Mouse (Mus musculus): ENCODE results near the gene Wdfy4. TPM values are rescaled to one million over a fixed set of nuclear protein-coding genes. Genes with fewer than 3 reads are reported as not detected.

Wdfy4 gene
- polyA plus RNA-seq, 1 experiment from 2014 or later, result 0.31 TPM

DNA sequence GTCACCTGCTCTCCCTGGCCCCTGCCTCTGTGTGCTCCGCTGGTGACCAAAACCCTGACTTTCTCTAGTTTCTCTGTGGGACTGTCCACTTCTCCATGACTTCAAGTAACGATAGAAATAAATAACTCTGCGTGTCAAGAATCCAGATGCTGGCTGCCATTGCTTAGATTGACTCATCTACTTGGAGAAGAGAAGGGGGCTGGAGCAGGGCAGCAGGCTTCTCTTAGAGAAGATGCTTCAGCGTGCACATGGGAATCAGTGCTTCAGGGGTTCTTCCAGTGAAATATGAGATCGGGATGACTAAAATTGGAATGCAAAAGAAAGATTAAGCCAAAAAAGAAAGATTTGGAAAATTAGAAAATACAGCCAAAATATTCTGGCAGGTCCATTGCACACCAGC, 165.7 kb downstream of the Wdfy4 start:
- H3K36me3 ChIP-seq, result no peaks in the 10 kb centered on the region
- WGBS, result 70% methylated on average over 5 of the region's 5 CpGs
- ATAC-seq (ENCODE audit: extremely low read depth, insufficient number of reproducible peaks, low FRiP score, low TSS enrichment), result no peak
- H3K9me3 ChIP-seq, result no peaks in the 10 kb centered on the region
- no peak overlapping the region for H3K4me3 ChIP-seq
- H3K4me1 ChIP-seq, result peaks cover 19% of the 10 kb centered on the region
- H3K27me3 ChIP-seq (replicated peaks), result peaks cover 7% of the 10 kb centered on the region; the same call in 1 of the 2 replicates
- H3K4me2 ChIP-seq, result no peak overlapping the region
- H3K27ac ChIP-seq (replicated peaks), result no peak overlapping the region
- no peak overlapping the region for H3K9ac ChIP-seq

DNA sequence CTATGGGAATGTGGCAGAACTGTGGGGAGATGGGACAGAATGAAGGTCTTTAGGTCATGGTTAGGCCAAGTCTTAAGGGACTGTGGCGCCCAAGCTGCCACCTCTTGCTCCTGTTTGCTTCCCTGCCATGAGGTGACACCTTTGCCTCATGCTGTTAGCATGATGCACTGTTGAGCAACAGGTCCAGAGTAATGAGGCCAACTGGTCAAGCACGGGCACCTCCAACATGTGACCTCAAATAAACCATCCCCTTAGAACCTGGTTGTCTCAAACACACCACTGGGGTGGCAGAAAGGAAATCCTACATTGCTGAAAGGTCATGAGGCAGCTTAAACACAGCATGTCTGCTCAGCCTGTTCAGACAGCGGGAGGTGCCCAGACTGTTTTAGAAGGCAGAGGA, 166.3 kb downstream of the Wdfy4 start:
- Histone ChIP-seq H3K4me3 (no peak overlapping the region), H3K9ac (no peak overlapping the region), H3K9me3 (no peaks in the 10 kb centered on the region), H3K4me1 (peaks cover 20% of the 10 kb centered on the region), H3K36me3 (no peaks in the 10 kb centered on the region), H3K4me2 (no peak overlapping the region), H3K27ac (replicated peaks) (no peak overlapping the region), H3K27me3 (replicated peaks) (peaks cover 7% of the 10 kb centered on the region; the same call in 1 of the 2 replicates)
- ATAC-seq (ENCODE audit: extremely low read depth, insufficient number of reproducible peaks, low FRiP score, low TSS enrichment), result no peak
- 74% methylated on average over 3 of the region's 3 CpGs for WGBS

DNA sequence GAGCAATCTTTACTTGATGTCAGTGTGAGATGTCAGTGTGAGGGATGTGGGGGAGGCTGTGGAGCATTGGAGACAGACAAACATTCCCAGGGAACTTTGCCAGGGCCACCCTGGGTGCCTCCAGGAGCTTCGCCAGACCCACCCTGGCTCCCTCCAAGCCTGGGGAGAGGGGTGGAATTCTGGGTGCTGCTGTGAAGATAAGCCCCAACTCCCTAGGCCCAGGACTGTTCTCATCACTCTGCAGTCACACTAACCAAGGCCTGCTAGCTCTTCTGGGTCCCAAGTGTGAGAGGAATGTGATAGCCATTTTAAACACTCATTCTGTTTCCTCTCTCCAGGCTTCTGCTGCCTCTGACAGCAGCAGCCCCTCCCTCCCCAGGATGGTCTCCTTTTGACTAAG, 177.7 kb downstream of the Wdfy4 start:
- no peak overlapping the region for H3K4me2 ChIP-seq
- H3K4me3 ChIP-seq, result no peak overlapping the region
- H3K36me3 ChIP-seq, result no peaks in the 10 kb centered on the region
- H3K27ac ChIP-seq (replicated peaks), result peak overlapping the region; percentile 43
- peaks cover 8% of the 10 kb centered on the region for H3K9me3 ChIP-seq
- H3K4me1 ChIP-seq, result peaks cover 22% of the 10 kb centered on the region
- no peak for ATAC-seq (ENCODE audit: extremely low read depth, insufficient number of reproducible peaks, low FRiP score, low TSS enrichment)
- H3K27me3 ChIP-seq (replicated peaks), result no peaks in the 10 kb centered on the region
- WGBS, result 29% methylated on average over 1 of the region's 1 CpGs
- H3K9ac ChIP-seq, result no peak overlapping the region

DNA sequence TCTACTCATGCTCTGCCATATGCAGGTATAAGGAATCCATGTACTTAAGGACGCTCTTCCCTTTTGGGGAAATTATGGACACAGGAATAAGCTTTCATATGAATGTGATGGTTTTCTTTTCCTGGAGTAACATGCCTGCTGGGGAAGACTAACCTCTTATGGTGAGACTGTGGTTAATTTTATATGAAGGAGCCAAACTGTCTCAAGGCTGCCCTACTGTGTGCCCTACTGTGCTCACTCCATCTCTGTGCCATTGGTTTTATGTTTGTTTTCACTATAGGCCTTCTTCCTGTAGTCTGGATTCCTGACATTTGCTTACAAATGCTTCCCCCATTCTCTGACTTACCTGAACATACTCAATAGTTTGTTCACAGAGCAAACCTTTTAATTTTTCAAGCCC, 180.2 kb downstream of the Wdfy4 start:
- H3K9me3 ChIP-seq, result peaks cover 8% of the 10 kb centered on the region
- no peak overlapping the region for H3K27ac ChIP-seq (replicated peaks)
- 96% methylated on average over 1 of the region's 1 CpGs for WGBS
- H3K4me3 ChIP-seq, result no peak overlapping the region
- H3K9ac ChIP-seq, result no peak overlapping the region
- H3K4me1 ChIP-seq, result peaks cover 27% of the 10 kb centered on the region
- no peak overlapping the region for H3K4me2 ChIP-seq
- no peak for ATAC-seq (ENCODE audit: extremely low read depth, insufficient number of reproducible peaks, low FRiP score, low TSS enrichment)
- no peaks in the 10 kb centered on the region for H3K27me3 ChIP-seq (replicated peaks)
- H3K36me3 ChIP-seq, result no peaks in the 10 kb centered on the region

DNA sequence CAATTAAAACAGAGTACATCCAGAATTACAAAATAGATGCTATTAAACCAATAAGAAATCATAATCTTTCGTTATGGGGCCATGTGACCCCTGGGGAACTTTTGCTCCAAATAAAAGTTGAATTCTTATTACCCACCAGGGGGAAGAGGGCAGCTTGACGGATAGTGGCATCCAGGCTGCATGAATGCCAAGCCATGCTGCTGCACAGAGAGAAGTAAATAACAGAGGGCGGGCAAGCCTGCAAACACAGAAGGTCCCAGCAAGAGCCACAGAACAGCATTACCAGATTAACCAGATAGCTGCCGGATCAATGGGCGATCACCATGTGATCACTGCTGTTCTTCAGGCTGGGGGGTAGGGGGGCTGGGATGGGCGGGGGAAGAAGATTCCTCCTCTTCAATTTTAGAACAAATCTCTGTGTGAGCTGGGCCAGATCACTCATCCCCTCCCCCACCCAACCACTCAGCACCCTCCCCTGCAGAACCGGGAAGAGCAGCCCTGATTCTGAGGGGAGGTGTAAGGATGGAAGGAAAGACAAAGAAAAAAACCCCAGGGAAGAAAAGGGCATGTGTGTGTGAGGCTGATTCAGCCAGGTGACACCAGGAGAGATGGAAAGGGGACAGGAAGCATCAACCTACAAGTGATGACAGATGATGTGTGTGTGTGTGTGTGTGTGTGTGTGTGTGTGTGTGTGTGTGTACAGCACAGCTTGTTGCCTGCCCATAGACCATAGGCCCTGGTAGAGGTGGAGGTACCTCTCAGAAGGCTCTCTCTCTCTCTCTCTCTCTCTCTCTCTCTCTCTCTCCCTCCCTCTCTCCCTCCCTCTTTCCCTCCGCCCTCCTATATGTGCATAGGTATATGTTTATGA, 185.0 kb downstream of the Wdfy4 start:
- H3K4me2 ChIP-seq, result no peak overlapping the region
- no peak overlapping the region for H3K27ac ChIP-seq (replicated peaks)
- H3K4me1 ChIP-seq, result peaks cover 17% of the 10 kb centered on the region
- H3K9me3 ChIP-seq, result peaks cover 8% of the 10 kb centered on the region
- H3K9ac ChIP-seq, result no peak overlapping the region; the same call in 1 of the 2 replicates
- no peak overlapping the region for H3K4me3 ChIP-seq
- H3K36me3 ChIP-seq, result no peaks in the 10 kb centered on the region
- WGBS, result 35% methylated on average over 8 of the region's 8 CpGs
- no peaks in the 10 kb centered on the region for H3K27me3 ChIP-seq (replicated peaks)
- ATAC-seq (ENCODE audit: extremely low read depth, insufficient number of reproducible peaks, low FRiP score, low TSS enrichment), result no peak

DNA sequence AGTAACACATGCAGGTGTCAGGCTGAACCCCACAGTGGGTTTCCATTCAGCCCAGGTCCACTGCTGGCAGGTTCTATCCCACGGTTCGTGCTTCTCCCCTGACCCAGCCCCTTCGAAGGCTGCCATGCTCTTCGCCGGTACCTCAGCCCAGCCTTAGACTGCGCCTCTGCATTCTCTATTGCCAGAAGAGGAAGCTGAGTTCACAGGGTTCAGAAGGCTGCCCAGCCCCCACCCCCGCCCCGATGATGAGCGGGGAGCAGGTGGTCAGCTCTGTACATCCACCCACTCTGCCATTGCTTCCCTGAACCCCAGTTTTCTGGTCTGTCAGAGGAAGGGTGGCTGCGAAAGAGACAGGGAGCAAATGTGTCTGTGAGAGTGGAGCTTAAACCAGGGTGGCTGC, 185.8 kb downstream of the Wdfy4 start:
- H3K4me1 ChIP-seq, result peaks cover 26% of the 10 kb centered on the region
- WGBS, result 54% methylated on average over 10 of the region's 10 CpGs
- H3K9me3 ChIP-seq, result no peaks in the 10 kb centered on the region
- H3K27me3 ChIP-seq (replicated peaks), result no peaks in the 10 kb centered on the region
- no peak overlapping the region for H3K4me3 ChIP-seq
- H3K36me3 ChIP-seq, result no peaks in the 10 kb centered on the region
- H3K9ac ChIP-seq, result no peak overlapping the region
- H3K27ac ChIP-seq (replicated peaks), result no peak overlapping the region
- no peak overlapping the region for H3K4me2 ChIP-seq
- no peak for ATAC-seq (ENCODE audit: extremely low read depth, insufficient number of reproducible peaks, low FRiP score, low TSS enrichment)

DNA sequence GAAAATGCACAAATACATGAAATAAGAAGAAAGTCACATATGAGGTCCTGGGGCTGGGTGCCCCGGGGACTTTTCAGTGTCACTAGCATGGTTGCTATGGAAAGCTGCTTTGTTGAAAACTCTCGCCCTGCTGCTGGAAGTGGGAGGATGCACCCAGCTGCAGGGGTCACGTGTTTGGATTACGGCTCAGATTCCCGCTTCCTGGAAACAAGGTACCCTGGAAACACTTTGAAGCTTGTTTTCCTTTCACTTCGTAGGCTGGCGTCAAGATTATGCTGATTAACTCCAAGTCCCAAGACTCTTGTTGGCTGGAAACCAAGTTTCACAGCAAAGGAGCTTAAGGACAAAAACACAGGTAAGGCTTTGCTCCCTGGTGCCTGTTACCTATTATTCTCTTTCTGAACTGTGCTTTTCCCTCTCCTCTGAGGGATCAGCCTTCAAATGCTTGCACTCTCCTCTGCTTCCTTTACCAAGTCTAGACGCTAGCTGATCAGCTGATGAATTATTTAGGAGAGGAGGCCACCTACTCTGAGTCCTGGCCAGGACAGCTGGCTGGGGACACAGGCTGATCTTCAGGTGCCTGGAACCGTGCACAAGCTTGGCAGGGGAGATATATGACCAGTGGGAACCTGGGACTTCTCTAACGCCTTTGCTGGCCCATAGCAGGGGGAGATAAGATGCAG, 190.2 kb downstream of the Wdfy4 start:
- 0 out of 2 replicates have a peak overlapping the region, but pooled peaks have one; percentile 29 for H3K27ac ChIP-seq (replicated peaks)
- no peaks in the 10 kb centered on the region for H3K27me3 ChIP-seq (replicated peaks)
- peak overlapping the region; percentile 32 for H3K4me3 ChIP-seq
- ATAC-seq (ENCODE audit: extremely low read depth, insufficient number of reproducible peaks, low FRiP score, low TSS enrichment), result no peak
- peaks cover 23% of the 10 kb centered on the region for H3K4me1 ChIP-seq
- H3K4me2 ChIP-seq, result peak overlapping the region; percentile 60
- no peaks in the 10 kb centered on the region for H3K36me3 ChIP-seq
- 3% methylated on average over 10 of the region's 10 CpGs for WGBS
- H3K9me3 ChIP-seq, result no peaks in the 10 kb centered on the region
- peak overlapping the region; percentile 48 for H3K9ac ChIP-seq

DNA sequence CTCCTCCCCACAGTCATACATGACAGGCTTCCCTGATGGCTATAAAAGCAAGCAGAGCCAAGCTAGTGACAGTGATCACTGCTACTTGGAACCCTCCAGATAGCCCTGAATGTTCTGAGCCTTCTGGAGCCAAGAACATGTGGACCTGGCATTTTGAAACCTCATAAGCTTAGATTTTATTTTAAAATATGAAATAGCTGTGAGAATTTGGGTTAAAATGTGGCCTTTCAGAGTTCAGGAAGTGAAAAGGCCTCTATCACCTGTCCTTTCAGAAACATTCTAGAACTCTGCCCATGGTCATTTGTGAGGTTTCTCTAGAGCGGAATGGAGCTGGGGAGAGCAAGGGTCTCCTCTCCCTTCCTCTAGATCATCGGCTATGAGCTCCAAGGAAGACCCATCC, 194.2 kb downstream of the Wdfy4 start, which contains the start of gene Lrrc18:
TSS of gene Lrrc18 (plus strand) at position 301 of the 400 bp plus-strand sequence.
- 78% methylated on average over 2 of the region's 2 CpGs for WGBS
- Histone ChIP-seq H3K4me3 (no peak within 1 kb of the TSS), H3K9me3 (no peaks in the 10 kb centered on the region), H3K36me3 (no peaks in the 10 kb centered on the region), H3K27me3 (replicated peaks) (no peaks in the 10 kb centered on the region), H3K4me1 (peaks cover 18% of the 10 kb centered on the region), H3K27ac (replicated peaks) (no peak within 1 kb of the TSS), H3K4me2 (no peak within 1 kb of the TSS), H3K9ac (no peak within 1 kb of the TSS)
- ATAC-seq (ENCODE audit: extremely low read depth, insufficient number of reproducible peaks, low FRiP score, low TSS enrichment), result no peak

DNA sequence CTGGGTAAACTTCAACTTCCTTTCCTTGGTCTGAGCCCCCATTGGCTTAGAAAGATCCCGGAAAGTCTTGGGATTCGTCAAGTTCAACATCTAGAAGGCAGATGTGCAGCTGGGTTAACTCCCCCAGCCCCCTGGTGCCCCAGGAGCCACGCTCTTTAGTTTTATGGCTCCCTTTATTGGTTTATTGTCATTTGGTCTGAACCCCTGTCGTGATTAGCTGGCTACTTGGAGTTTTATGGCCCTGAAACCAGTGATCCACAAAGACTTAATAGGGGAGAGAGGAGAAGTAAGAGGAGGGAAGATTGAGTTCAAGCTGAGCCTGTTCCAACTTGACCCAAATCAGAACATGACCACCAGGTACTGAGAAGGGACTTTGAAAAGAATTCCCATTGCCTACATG, 198.6 kb downstream of the Wdfy4 start:
- H3K4me1 ChIP-seq, result peaks cover 12% of the 10 kb centered on the region
- H3K9me3 ChIP-seq, result no peaks in the 10 kb centered on the region
- no peak for ATAC-seq (ENCODE audit: extremely low read depth, insufficient number of reproducible peaks, low FRiP score, low TSS enrichment)
- no peaks in the 10 kb centered on the region for H3K36me3 ChIP-seq
- no peak overlapping the region for H3K9ac ChIP-seq
- no peak overlapping the region for H3K4me2 ChIP-seq
- 72% methylated on average over 4 of the region's 4 CpGs for WGBS
- H3K27me3 ChIP-seq (replicated peaks), result no peaks in the 10 kb centered on the region
- H3K4me3 ChIP-seq, result no peak overlapping the region
- H3K27ac ChIP-seq (replicated peaks), result no peak overlapping the region

DNA sequence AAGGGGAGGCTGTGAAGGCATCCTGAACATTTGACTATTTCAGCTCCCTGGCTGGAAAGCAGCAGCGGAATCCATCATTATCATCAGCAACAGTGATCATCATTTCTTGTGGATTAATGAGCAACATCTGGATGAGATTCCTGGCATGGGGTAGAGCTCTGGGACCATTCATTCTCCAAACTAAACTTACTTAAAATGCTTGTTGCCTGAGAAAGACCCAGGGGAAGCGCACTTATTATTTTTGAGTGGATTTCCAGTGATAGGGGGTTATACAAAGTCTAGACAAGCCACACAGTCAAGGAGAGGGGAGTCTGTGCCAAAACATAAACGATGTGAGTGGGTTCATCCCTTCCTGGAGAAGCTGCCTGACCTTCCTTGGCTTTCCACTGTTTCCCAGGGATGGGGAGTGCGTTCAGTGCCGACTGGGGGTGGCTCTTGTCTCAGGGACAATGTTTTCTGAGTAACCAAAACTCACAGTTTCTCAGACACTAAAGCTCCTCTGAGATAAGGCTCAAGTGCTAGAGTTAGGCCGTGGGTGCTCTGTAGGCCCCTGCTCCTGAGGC, 201.1 kb downstream of the Wdfy4 start:
- peaks cover 12% of the 10 kb centered on the region for H3K4me1 ChIP-seq
- H3K36me3 ChIP-seq, result no peaks in the 10 kb centered on the region
- no peak overlapping the region for H3K9ac ChIP-seq
- no peaks in the 10 kb centered on the region for H3K9me3 ChIP-seq
- no peak overlapping the region for H3K4me2 ChIP-seq
- H3K27ac ChIP-seq (replicated peaks), result peak overlapping the region; percentile 46
- no peak for ATAC-seq (ENCODE audit: extremely low read depth, insufficient number of reproducible peaks, low FRiP score, low TSS enrichment)
- H3K27me3 ChIP-seq (replicated peaks), result no peaks in the 10 kb centered on the region
- H3K4me3 ChIP-seq, result no peak overlapping the region
- WGBS, result 35% methylated on average over 6 of the region's 6 CpGs

DNA sequence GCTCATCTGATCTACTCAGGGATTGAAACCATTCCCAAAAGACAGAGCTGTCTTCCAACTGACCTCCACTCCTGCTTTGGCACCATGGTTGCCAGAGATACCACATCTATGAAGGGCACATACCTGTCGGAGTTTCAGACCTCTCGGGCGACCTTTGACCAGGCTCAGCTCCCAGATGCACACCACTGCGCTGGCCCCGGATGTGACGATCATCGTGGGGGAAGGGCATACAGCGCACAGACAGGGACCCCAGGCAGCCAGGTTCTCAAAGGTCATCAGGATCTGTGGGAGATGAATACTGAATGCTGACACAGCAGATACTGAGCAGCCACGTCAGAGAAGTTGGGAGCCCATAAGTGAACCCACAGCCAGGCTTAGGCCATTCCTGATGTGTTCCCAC, 214.6 kb downstream of the Wdfy4 start:
- 68% methylated on average over 9 of the region's 9 CpGs for WGBS
- peaks cover 5% of the 10 kb centered on the region; the same call in 1 of the 2 replicates for H3K27me3 ChIP-seq (replicated peaks)
- H3K4me3 ChIP-seq, result no peak overlapping the region
- H3K9ac ChIP-seq, result no peak overlapping the region
- H3K27ac ChIP-seq (replicated peaks), result no peak overlapping the region
- no peak for ATAC-seq (ENCODE audit: extremely low read depth, insufficient number of reproducible peaks, low FRiP score, low TSS enrichment)
- no peak overlapping the region for H3K4me2 ChIP-seq
- no peaks in the 10 kb centered on the region for H3K36me3 ChIP-seq
- no peaks in the 10 kb centered on the region for H3K4me1 ChIP-seq
- no peaks in the 10 kb centered on the region for H3K9me3 ChIP-seq

All from heart, embryonic 13.5 days (tissue).